Mouse (Mus musculus) c-Kit-positive CD71-positive TER-119-negative erythroid progenitor cells, embryonic 14.5 days (primary cell): ENCODE data around the gene Olfr463.

Experiments
- DNase-seq: peaks from one replicate; pipeline ENCODE4 v3.0.0-alpha.2; 2013; ENCODE audit warnings: low read depth

Olfr463 gene

GRCm38 (mm10) chr11:87846968-87847600 is 50.1 kb downstream of the Olfr463 start:
- no peak for DNase-seq
